Mouse (Mus musculus): ENCODE data around the gene Stn1. TPM values are rescaled to one million over a fixed set of nuclear protein-coding genes. Genes with fewer than 3 reads are reported as not detected.

Gene Stn1
- polyA plus RNA-seq, 1 experiment = 12.0 TPM

DNA sequence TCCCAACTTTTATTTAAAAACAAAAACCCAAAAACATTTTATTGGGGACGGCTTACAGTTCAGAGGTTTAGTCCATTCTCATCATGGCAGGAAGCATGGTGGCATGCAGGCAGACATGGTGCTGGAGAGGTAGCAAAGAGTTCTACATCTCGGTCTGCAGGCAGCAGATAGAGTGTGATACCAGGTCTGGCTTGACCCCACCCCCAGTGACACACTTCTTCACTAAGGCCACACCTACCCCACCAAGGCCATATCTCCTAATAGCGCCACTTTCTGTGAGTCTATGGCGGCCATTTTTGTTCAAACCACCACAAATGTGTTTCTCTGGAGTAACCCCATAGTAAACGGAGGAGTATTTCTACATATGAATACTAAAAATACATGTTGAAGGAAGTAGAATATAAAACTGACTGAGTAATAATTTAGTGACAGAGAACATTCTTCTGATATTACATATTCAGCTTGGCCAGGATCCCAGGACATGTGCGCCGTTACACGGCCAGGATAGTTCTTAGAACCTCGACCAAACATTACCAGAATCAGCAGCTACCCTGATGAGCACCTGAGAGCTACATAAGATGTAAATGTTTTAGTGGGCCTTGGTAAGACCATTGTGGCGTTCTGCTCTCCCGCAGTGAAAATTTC, 11.2 kb upstream of the Stn1 start:
- WGBS = 83% methylated on average over 11 of the region's 11 CpGs
- DNase-seq (ENCODE audit: low read depth, low spot score) = no peak

DNA sequence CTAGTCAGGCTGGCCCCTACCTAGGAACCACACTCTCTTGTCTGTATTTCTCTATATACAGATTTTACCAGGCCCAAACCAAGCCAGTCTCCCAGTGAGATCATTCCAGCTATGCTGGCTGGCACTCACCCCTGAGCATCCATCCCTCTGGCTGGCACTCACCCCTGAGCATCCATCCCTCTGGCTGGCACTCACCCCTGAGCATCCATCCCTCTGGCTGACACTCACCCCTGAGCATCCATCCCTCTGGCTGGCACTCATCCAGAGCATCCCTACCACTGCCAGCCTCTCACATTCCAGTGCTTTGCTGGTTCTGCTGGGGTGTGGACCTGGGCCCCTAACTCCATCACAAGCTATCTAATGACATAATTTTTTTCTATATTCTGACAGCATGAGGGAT, 8.2 kb upstream of the Stn1 start:
- no peak for DNase-seq (ENCODE audit: low read depth, low spot score)

DNA sequence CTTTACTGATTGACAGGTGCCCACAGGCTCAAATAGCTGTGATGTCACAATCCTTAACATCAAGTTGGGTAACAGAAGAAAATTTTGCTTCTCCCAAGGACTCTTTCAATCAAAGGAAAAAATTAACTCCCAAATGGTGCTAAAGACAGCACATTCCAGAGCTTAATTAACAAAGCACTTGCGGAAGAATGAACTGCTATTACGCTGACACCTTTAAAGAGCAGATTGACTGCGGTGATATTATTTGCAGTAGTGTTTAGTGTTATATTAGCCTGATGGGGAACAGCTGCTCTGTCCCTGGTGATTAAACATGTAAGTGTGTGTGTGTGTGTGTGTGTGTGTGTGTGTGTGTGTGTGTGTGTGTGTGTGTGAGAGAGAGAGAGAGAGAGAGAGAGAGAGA, 7.7 kb upstream of the Stn1 start:
- 67% methylated on average over 3 of the region's 3 CpGs for whole genome bisulfite sequencing
- DNase-seq (ENCODE audit: low read depth, low spot score) = no peak

DNA sequence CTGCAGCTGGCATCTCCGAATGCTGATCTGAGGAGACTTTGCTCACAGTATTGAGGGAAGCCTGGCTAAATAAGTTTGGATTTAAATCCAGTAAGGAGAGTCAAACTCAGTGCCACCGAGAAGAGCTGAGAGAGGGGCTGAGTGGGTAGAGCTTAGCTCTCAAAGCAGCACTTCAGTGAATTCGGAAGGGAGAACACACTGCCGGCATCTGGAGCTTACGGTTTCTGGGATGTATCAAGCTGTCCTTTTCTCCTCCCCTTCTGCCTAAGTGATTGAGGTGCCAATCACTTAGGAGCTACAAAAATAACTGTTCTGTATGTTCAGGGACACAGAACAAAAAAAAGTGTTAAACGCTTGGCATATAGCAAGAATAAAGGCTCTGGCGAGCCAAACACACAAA, 5.1 kb upstream of the Stn1 start:
- 72% methylated on average over 7 of the region's 7 CpGs for WGBS
- DNase-seq (ENCODE audit: low read depth, low spot score) = no peak

DNA sequence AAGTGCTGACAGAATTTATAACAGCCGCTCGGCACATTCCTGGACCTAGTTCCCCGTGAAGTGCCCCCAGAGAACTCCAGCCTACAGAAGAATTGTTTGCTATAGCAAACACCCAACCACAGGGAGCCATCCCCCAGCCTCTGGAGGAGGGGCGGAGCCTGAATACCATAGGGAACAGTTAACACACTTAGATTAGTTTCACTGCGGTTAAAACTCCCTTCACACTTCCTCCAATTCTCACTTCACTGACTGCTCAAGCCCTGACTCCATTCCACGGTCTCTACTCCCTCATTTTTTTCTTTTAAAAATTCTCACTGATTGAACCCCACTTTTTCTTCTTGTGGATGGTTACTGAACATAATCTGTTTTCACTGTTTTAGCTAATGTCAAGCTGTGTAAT, 1.5 kb upstream of the Stn1 start:
- WGBS = 28% methylated on average over 6 of the region's 6 CpGs
- DNase-seq (ENCODE audit: low read depth, low spot score) = no peak

DNA sequence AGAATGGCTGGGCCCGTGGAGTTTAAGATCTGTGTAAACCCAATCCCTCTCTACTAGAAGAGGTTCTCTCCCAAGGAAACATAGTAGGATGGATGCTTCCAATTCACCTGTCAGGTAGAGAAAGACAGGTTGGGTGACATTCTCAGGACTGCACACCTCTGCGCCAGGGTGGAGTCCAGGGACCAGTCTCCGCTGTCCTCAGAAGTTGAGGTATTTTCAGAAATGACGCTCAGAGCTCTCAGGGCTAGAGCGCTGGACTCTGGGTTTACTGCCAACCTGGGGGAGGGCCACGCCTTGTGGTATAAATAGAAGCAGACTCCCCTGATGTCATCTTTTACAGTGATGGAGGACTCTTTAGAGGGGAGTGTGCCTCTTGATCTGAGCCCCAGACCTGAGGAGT, 572 bp upstream of the Stn1 start:
- no peak for DNase-seq (ENCODE audit: low read depth, low spot score)
- 22% methylated on average over 6 of the region's 6 CpGs for WGBS

DNA sequence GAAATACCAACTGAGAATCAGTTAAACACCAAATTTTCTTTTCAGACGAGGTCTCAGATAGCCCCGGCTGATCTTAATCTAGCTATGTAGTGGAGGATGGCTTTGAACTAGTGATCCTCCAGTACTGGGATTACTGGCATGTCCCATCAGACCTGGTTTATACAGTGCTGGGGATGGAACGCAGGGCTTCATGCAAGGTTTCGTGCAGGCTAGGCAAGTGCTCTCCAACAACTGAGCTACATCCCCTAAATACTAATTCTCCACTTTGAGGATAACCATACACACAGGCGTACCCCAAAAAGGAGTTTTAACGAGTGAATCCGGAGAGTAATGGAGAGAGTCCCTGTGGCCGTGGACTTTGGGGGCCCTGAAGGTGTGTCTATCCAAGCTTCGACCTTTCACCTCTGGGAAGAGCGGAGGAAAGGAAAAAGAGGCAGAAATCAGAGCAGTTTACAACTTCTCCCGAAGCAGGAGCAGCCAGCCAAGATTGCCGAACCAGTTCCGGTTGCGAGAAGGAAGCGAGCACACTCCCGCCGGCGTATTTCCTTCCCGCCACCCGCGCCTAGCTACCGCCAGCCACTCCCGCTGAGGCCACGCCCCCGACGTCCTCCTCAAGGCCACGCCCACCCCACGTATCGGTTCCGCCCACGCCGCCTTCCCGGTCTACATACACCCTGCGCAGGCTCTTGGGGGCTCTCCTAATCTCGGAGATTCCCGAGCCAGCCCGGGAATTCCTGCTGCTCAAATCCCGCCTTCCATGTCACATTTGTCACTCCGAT, 597 bp downstream of the Stn1 start:
- 2% methylated on average over 39 of the region's 39 CpGs for WGBS
- DNase-seq (ENCODE audit: low read depth, low spot score) = peak; percentile 86

DNA sequence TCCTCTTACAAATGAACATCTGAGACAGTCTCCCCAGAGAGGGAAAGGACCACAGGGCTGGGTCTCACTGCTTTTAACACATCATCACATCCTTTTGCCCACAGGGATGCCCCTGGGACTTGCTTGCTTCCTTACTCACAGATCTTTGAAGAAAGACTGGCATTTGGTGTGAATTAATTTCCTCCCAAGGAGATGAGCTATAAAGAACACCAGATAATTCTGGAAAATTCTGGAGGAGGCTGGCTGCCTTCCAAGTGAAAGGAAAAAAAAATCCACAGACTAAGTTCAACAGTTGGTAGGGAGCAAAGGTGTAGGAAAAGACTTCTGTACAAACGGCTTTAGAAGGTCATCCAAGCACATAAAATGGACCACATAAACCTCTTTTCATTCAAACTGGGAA, 3.2 kb downstream of the Stn1 start:
- DNase-seq (ENCODE audit: low read depth, low spot score) = no peak
- 17% methylated on average over 1 of the region's 1 CpGs for WGBS

DNA sequence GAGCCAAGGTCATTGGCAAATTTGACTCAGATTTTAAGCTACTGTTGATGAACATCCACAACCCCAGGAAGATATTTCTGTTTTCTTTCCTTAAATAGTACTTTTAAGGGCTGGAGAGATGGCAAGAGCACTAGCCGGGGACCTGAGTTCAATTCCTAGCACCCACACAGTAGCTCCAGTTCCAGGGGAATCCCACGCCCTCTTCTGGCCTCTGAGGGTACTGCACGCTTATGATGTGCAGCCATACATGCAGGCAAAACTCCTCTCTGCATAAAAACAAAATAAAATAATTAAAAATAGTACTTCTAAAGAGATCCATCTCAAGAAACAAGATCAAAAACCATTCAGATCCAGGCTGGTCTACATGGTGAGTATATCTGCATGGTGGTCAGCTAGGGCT, 4.9 kb downstream of the Stn1 start:
- WGBS = 95% methylated on average over 3 of the region's 3 CpGs
- no peak for DNase-seq (ENCODE audit: low read depth, low spot score)

DNA sequence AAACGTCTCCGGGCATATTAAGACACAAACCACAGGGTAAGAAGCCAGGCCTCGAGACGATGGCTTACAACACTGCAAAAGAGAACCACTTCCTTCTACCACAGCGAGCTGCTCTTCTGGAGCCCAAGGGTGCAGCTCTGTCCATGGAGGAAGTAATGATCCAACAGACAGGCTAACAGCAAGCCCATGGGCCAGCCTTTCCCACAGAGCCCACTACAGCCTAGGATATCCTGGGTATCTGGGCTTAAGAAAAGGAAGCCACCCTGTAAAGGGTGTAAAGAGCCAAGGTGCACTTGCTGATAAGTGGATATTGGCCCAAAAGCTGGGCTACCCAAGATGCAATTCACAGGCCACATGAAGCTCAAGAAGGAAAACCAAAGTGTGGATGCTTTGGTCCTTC, 6.0 kb downstream of the Stn1 start:
- WGBS = 69% methylated on average over 5 of the region's 5 CpGs
- DNase-seq (ENCODE audit: low read depth, low spot score) = no peak

DNA sequence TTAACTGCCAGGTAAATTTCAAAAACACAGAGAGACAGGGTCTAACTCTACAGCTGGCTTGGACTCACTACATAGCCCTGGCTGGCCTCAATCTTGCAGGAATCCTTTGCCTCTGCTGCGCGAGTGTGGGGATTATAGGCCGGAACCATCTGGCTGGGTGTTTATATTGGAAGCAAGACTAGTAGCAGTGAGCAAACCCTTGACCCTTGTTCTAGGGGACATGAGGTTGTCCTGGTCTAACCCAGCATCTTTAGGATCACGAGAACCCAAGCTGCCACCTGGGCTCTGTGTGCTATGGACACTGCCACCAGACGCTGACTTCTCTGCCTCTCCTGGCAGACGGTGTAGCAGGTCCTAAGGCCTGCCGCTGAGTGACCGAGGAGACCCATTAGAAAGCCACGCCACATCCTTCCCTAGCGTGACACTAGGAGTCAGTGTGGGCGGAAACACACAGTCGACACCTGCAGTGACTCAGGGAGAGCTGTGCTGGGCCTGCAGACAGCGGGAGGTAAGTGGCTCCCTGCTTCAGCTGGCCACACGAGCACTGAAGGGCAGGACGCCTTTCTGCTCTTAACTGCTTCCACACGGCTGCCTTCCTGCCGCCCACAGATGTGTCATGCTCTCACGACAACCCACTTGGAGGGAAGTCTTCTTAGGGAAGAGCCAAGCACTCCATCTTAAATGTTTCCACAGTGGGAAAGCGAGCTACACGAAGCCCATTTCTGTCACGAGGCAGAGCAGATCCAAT, 10.9 kb downstream of the Stn1 start:
- WGBS = 69% methylated on average over 21 of the region's 21 CpGs

DNA sequence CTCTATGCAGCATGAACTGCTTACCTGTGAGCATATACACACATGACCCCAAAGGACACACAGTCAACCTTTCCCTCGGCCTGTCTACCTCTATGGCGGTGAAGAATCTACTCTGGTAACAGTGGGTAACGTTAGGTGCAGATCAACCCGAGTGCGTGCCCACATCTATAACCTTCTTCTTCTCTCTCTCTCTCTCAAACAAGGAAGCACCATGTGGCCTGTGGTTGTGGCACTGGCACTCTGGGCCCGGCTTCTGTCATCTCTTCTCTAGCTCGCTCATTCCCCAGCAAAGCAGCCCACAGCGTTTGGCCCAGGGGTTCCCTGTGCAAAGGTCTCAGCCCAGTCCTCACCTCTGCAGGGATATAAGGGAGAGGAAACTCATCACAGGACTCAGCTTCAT, 12.4 kb downstream of the Stn1 start:
- WGBS = 88% methylated on average over 8 of the region's 8 CpGs
- no peak for DNase-seq (ENCODE audit: low read depth, low spot score)

More for the DNA sequence above, 10.9 kb downstream of the Stn1 start:
- no peak for DNase-seq (ENCODE audit: low read depth, low spot score)

DNA sequence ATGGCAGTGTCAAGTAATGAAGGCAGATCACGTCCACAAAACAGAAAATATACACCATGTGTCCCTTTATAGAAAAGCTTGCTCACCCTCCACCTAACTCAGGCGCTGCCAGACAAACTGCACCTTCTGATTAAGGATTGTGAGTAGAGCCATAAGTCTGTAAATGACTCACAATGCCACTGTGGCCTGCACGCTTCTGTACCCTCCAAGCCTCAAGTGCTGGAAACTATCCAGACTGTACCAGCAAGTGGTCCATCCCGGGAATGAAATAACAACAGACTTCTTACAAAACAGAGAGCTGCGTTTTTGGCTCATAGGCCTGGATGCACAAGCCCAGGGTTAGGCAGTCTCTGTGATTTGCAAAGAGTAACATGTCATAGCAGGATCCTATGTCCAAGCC, 15.9 kb downstream of the Stn1 start:
- WGBS = 94% methylated on average over 5 of the region's 5 CpGs
- DNase-seq (ENCODE audit: low read depth, low spot score) = no peak

DNA sequence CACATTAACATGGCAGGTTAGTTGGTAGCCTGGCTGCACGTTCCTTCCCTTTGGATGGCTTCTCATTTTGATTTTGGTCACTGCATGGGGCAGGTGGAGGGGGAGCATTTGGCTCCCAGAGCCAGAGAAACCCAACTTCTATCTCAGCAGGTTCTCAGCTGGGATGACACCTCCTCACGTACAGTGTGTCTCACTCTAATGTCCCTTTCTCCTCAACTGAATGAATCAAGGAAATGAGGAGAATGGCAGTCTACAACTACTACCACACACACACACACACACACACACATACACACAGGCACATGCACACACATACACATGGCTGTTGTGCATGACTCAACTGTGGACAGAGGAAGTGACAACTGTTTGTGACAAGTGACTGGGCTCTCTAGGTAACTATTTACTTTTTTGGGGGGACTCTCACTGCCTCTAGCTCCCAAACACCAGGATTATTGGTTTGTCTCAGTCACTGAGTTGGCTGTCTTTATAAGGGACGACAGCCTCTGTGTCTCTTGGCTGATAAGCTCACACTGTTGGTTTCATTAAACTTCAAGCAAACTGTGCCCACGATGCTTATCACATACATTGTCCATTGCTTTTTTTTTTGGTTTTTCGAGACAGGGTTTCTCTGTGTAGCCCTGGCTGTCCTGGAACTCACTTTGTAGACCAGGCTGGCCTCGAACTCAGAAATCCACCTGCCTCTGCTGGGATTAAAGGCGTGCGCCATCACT, 18.0 kb downstream of the Stn1 start:
- WGBS = 91% methylated on average over 8 of the region's 8 CpGs
- DNase-seq (ENCODE audit: low read depth, low spot score) = no peak

DNA sequence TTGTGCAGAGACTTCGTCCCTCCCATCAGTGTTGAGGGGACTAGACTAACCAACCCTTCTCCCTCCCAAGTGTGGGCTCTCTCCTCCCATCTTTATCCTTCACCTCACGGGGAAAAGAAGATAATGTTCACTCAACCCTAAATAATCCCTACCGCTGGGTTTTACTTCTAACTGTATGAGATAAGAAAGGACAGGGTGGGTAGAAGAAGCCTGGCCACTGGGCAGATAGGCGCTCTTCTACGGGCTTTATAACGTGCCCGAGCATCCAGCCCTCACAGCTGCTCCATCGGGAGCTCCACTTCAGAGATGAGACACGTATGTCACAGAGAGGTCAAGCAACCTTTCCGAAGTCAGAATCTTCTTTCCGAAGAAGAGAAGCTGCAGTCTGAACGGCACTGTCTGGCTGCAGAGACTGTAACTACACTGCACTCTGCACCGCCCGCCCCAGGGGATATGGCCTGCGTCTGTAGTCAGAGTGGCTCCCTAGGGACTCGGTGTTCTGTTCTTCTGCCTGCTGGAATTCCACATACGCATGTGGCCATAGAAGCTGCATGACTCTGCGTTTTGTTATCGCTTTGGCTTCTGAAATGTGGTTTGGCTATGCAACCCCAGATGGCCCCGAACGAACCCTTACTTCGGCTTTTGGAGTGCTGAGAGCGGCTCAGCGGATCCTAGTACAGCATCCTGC, 18.7 kb downstream of the Stn1 start:
- 88% methylated on average over 24 of the region's 24 CpGs for WGBS
- no peak for DNase-seq (ENCODE audit: low read depth, low spot score)

DNA sequence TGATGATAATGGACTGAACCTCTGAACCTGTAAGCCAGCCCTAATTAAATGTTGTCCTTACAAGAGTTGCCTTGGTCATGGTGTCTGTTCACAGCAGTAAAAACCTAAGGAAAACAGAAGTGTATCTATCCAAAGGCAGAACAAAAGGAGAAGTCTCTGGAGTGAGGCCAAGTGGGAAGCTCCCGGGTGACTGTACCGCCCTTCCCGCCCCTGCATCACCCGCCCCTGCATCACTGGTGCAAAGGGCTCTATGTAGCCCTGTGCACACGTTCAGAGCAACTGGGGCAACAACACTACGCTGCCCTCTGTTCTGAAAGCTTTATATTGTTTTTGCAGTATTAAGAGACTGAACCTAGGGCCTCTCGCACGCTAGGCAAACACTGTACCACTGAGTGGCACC, 19.7 kb downstream of the Stn1 start:
- no peak for DNase-seq (ENCODE audit: low read depth, low spot score)
- 64% methylated on average over 8 of the region's 8 CpGs for WGBS

DNA sequence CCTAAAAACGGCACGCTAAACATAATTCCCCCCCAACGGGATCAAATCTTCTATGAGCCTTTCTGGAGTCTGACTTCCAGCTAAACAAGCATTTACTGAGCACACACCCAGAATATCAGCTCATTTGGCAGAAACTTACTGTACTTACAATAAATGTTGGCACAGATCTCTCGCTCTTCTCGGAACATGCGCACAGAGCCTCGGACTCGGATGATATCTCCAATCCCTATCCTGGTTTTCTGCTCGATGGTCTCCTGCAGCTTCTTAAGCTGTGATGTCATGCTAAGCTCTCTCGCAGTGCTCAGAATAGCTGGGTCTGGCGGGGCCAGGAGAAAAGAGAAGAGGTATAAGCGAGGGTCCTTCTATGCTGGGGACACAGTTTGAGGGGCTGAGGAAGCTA, 20.4 kb downstream of the Stn1 start:
- DNase-seq (ENCODE audit: low read depth, low spot score) = no peak
- 70% methylated on average over 12 of the region's 12 CpGs for WGBS

DNA sequence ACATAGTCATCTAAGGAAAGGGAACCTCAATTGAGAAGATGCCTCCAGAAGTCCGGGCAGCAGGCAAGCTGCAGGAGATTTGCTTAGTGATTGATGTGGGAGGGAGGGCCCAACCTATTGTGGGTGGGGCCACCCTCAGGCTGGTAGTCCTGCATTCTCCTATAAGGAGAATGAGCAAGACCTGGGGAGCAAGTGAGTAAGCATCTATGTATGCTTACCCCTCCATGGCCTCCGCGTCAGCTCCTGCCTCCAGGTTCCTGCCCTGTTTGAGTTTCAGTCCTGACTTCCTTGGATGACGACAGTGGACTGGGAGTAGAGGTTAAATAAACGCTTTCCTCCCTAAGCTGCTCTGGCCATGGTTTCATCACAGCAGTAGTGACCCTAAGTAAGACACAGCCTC, 22.2 kb downstream of the Stn1 start:
- WGBS = 69% methylated on average over 5 of the region's 5 CpGs
- no peak for DNase-seq (ENCODE audit: low read depth, low spot score)

DNA sequence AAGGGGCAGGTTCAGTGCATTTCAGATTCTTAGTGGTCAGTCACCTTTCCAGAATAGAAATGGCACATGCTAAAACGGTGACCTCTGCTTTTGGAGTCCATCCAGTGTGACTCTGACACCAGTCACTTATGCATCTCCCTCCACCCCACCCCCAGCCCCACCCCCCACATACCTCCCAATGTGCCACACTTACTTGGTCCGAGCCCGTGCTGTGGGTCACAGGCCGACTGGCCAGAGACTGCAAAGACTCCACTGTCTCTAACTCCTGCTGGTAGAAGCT, 23.7 kb downstream of the Stn1 start:
- no peak for DNase-seq (ENCODE audit: low read depth, low spot score)
- 77% methylated on average over 4 of the region's 4 CpGs for WGBS

Data from large intestine, adult 2 months (tissue).